Mouse (Mus musculus): ENCODE data around the gene Gm5485.

The Gm5485 gene

DNA sequence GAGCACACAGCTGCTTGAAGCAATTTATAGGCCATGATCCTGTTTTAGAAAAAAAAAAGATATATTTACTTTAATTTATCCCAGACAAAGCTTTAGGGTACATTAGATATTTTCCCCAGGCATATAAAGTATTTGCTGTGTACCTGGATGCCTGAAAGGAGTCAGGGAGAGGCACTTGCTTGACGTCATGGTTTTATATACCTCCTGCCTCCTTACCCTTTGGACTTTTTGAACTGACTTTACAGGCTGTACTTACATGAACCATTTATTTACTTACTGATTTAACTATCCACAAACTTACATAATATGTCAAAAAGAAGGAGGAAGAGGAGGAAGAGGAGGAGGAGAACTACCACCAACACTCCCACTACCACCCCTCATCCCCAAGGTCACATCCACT, at the start of gene Gm5485:
Gm5485 (minus strand) TSS at position 171 of the 400 bp plus-strand sequence.
- DNase-seq (ENCODE audit: extremely low read depth, insufficient read length, low spot score): no peak

DNA sequence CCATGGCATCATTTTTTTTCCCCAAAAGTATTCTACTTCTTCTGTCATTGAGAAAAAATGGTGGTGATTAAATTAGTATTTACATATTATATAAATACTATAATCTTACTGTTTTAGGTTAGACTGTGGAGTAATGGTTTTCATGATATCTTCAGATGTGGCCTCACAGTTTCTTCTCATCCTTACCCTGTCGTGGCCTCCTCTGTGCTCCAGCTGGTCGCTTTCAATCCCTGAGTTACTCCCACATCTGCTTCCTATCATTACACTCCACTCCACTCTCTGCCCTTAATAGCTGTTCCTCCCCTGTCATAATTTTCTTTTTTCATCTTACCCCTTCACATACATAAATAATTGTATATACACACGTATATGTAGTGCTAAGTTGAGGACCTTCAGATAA, 41.0 kb upstream of the Gm5485 start:
- DNase-seq (ENCODE audit: extremely low read depth, insufficient read length, low spot score): no peak

DNA sequence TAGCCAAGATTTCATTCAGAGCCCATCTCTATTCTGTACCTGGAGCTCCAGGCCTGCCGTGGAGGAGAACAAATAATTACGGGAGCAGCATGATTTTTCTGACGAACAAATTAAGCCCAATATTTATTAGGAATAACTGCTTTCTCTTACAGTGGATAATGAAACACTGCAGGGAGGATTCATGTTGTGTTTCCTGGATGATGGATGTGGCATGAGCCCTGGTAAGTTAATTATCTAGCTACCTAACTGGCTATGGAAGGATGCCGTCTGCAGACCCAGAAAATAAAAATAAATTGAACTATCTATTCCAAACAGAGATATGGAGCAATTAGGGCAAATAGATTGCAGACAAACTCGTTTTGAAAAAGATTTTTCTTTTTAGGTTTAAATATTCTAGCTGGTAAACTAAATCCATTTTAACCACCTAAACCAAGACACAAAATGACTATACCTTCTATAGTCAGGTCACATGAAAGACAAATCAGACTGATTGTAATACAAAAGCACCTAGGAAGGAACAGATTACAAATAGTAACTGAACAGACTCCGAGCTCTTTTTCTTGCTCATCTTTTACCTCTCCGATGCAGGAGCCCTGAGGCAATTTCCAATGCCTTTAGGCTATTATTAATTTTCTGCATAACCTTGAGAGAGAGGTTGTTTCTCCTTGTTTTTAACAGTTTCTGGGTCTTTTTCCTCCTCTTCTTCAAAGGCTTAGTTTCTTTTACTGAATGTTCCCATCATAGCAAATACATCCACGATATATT, 34.1 kb upstream of the Gm5485 start:
- DNase-seq (ENCODE audit: extremely low read depth, insufficient read length, low spot score): no peak

DNA sequence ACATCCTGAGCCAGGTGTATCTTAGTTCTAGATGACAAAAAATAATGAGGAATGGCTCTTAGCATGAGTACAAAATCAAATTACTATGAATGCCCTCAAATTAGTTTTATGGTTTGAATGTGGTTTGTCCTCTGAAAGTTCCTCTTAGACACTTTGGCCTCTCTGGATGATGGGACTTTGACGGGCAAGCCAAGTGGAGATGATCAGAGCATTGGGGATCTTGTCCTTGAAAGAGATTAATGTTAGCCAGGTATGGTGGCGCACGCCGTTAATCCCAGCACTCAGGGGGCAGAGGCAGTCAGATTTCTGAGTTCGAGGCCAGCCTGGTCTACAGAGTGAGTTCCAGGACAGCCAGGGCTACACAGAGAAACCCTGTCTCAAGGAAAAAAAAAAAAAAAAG, 32.4 kb upstream of the Gm5485 start:
- no peak for DNase-seq (ENCODE audit: extremely low read depth, insufficient read length, low spot score)

DNA sequence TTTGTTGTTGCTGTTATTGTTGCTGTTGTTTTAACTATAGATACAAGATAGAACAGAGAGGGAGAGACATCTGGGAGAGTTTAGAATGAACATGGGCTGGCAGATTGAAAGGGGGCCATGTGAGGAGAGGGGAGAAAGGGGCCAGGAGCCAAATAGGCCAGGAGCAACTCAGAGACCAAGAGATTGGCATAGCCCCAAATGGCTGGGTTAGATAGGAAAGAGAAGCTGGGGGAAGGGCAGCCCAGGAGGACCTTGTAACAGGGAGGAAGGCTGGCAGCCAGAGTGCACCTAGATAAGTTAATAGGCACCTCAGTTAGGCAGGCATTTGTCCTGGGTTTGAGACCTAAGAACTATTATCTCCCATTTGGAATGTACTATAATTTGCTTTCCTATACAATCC, 25.3 kb upstream of the Gm5485 start:
- no peak for DNase-seq (ENCODE audit: extremely low read depth, insufficient read length, low spot score)

DNA sequence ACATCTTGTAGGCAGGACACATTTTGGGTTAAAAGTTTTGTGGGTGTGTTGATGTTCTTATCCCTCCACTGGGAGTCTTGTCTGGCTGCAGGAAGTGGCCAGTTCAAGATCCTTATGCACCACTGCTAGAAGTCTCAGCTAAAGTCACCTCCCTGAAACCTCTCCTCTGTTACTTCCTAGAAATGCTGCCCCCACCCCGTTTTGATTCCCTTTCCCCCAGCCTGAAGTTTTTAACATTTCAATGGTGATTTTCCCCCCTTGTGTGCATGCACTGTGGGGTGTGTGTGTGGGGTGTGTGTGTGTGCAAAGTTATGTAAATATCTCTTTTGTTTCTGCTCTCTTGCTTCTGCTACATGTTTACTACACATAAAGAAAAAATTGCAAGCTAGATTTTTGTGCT, 23.2 kb upstream of the Gm5485 start:
- no peak for DNase-seq (ENCODE audit: extremely low read depth, insufficient read length, low spot score)

DNA sequence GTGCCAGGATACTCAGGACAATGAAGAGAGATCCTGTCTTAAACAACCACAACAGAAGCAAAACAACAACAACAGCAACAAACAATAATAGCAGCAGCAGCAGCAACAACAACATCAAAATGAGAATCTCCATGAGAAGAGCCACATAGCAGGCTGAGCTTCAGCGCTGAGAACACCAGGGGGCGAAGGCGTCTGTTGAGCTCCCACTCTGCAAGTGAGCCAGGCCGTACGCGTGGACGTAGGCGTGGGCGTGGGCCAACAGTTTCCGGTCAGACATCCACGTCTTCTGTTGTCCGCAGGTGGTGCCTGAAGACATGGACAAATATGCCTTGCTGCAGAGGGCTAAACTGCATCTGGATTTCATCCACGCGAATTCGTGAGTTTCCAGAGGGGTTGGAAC, 18.8 kb upstream of the Gm5485 start, which contains the start of gene Morc1:
Morc1 (plus strand) TSS at position 211 of the 400 bp plus-strand sequence.
- peak; percentile 1 for DNase-seq (ENCODE audit: extremely low read depth, insufficient read length, low spot score)

DNA sequence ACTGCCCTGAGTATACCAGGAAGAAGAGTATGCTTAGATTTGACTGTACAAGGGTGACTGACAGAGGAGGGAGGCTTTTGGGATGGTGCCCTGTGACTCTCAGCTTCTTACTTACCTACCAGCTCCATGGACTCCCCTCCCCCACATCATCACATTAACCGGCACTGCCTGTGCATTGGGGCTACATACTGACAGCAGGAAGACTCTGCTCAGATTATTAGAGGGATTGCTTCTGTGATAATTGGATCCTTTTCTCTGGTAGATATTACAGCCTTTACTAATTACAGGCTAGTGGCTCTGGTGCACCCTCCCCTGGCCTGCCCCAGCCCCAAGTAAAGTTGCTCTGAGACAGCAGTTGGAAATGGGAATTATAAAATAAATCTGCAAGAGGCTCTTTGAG, 17.2 kb upstream of the Gm5485 start:
- no peak for DNase-seq (ENCODE audit: extremely low read depth, insufficient read length, low spot score)

DNA sequence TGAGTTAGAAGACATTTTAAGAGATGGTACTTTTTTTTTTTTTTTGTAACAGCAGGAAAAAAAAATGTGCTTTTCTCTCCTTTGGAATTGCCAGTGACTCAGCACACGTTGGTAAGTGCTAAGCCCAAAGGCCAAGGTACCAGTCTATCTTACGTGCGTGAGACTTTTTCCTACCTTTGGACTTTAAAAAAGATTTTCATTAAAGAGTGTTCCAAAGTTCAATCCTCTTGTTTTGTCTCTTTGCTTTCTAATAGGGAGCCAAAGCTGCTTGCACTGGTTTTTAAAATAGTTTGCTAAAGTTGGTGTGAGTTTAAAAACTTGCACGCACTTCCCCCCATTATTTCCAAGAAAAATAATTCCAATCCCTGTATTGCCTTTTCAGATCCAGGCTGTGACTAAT, 11.9 kb upstream of the Gm5485 start:
- no peak for DNase-seq (ENCODE audit: extremely low read depth, insufficient read length, low spot score)

DNA sequence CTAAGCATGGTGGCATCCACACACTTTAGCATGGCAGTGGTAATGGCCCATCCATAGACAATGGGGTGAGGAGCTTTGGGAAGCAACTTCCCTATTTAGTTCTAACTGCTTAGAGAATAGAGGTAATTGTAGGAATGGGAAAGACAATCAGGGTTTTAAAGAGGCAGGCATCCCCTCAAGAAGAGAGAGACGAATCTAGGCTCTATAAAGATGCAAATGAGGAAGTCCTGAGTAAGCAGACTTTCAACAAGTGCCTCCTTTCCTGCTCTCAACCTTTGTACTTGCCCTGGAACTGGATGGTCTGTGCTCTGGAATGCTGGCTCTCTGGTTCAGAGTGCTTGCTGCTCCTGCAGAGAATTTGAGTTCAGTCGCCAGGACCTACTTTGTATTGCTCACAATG, 10.3 kb upstream of the Gm5485 start:
- no peak for DNase-seq (ENCODE audit: extremely low read depth, insufficient read length, low spot score)

DNA sequence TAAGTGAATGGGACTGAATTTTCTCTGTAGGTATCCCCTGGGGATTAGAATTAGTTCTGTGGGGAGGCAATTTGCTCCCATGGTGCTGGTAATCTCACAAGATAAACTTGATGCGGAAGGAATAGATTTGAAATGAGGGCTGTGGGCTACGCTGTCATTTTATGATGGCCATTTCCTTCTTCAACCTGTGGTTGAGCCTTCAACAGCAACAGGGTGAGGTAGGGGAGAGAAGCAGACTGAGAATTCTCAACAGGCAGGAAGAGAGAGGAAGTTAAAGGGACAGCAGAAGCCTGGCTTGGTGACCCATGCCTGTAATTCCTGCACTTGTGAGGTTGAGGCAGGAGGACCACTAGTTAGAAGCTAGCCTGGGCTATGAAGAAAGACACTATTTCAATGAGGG, 6.8 kb upstream of the Gm5485 start:
- no peak for DNase-seq (ENCODE audit: extremely low read depth, insufficient read length, low spot score)

DNA sequence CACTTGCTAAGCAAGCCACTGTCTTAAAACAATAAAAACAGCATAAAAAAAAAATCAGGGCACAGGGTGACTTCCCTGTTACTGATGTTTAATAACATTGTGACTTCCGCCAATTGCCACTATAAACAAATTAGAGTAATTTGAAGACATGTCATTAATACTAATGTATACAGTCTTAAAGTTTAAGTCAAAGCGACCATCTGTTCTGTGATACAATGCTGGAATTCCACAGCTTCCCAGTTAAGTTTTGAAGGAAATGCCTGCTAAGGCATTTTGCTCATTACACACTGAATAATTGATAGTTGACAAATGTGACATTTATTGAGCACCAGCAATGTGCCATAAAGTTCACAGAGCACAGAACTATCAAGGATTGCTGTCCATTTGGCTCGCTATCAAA, 6.3 kb upstream of the Gm5485 start:
- DNase-seq (ENCODE audit: extremely low read depth, insufficient read length, low spot score): no peak

DNA sequence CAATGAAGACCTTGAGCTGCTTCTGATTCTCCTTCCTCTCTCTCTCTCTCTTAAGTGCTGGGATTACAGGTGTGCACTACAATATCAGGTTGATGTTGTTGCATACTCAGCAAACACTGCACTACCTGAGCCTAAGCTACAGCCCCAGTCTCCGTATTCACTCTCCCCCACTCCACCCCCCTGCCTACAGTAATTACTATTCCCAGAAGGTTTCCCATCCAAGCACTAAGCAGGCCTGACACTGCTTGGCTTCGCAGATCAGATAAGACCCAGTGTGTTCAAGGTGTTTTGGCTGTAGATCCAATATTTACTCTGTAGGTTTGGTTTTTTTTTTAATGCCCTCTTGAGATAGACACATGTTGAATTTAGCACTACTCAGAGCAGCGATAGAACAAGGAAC, 2.1 kb downstream of the Gm5485 start:
- no peak for DNase-seq (ENCODE audit: extremely low read depth, insufficient read length, low spot score)

DNA sequence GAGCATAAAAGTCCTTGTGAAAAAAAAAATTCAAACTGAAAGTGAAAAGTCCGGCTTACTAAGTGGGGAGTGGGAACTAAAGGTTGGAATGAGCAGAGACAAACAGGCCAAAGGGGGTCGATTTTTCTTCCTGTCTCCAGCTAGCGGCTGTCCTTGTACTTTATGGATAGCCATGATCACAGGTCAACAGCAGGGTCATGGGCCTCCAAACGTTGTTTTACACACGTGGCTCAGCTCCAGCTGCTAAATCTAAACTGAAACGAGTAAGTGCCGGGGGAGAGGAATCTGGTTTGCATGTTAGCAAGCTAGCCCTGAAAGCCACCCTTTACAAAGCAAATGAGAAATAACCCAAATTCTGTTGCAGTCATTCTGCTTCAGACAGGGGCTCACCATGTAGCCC, 2.6 kb downstream of the Gm5485 start:
- no peak for DNase-seq (ENCODE audit: extremely low read depth, insufficient read length, low spot score)

DNA sequence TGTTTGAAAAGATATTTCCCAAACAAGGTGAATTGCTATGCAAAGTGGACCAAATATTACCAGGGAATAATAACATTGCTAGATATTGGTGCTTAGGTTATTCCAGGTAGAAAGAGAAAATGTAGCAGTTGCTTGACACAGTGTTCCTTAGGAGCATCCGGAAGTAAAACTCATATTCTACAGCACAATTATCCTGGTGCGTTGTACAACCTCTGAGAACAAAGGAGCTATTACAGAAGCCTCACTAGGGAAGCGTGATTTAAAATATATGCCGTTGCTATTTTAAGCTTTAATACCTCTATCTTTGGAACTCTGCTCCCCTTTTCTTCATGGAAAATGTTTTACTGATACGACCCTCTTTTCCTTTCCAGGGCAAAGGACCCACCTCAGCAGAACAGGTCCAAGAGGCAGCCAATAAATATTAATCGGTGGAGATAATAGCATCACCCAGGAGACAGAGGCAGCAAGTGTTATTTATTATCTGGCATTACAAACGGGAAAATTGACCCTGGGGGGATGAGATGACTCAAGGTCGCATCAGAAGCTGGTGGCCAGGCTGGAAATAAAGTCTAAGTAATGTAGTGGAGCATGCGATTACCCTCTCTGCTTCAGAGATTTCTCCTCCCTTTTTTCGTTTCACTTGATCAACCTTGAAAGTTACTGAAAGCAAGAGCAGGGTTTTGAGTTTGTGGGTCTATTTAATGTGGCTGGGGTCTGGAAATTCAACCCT, 6.4 kb downstream of the Gm5485 start:
- DNase-seq (ENCODE audit: extremely low read depth, insufficient read length, low spot score): no peak

DNA sequence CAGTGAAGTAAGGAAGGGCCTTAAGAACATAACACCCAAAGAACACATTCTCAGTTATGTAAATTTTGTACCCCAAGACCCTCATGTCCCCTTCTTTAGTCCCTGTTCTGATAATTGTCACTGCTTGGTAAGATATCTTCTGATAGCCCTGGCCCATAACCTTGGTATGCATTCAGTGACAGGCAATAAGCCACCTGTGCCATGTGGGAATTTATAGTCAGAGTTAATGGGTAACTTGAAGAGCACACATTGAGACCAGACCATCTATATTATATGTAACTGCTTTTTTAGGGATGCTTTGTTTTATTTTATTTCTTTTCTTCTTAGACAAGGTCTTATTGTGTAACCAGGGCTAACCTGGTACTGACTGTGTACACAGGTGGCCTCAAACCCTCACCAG, 8.2 kb downstream of the Gm5485 start:
- DNase-seq (ENCODE audit: extremely low read depth, insufficient read length, low spot score): no peak

DNA sequence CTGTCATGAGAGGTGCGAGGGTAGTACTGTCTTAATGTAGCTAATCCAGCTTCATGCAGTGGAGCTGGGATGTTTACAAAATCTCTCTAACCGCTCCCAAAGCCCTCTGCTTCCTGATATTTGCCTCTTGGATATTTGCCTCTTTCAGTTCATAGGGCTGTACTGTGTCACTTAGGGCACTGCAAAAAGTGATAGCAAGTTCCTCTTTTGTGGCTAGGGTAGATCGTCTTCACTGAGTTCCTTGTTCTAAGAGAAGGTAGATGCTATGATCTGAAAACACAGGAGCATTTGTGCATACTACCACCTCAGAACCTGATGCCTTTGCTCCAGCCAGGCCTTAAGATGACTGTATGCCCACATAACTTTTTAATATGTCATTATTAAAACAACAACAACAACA, 8.8 kb downstream of the Gm5485 start:
- DNase-seq (ENCODE audit: extremely low read depth, insufficient read length, low spot score): no peak

DNA sequence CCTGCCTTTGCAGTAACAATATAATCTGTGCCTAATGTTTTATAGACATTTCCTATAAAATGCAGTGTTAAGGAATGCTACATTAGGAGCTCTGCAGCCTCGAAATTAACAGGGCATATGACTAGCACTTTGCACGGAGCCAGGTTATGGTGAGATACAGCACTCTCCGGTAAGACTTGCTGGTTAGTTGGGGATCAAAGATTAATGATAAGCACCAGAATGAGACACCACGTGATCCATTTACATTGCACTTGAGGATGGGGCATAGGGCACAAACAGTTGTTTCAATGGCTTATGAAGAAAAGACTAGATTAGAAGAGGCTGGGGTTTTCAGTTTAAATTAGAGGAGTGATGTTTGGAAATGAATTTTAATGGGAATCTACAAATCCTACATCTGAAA, 9.3 kb downstream of the Gm5485 start:
- no peak for DNase-seq (ENCODE audit: extremely low read depth, insufficient read length, low spot score)

DNA sequence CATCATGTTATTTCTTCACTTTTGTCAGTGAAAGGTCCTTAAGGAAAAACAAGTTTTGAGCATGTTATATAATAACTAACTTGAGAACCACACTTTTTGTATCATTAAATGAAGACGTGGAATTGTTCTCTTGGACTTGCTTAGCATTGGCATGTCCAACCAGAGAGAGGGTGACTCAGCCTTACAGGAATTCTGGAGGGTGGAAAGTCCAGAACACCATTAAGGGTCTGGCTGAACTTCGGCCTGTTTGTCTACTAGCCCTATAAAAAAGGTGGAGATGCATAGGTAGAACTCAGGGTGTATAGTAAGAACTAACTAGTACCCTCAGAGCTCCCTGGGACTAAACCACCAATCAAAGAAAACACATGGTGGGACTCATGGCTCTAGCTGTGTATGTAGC, 16.9 kb downstream of the Gm5485 start:
- no peak for DNase-seq (ENCODE audit: extremely low read depth, insufficient read length, low spot score)

DNA sequence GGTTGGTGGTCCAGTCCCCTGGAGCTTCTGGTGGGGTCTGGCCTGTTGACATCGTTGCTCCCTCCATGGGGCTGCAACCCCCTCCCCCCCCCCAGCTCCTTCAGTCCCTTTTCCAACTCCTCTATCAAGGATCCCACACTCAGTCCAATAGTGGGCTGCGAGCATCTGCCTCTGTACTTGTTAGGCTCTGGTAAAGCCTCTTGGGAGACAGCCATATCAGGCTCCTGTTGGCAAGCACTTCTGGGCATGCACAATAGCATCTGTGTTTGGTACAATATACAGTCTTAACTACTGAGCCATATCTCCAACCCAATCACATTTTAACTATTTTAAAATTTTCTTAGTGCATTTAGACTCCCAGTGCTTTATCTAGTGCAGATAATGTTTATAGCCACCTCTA, 25.2 kb downstream of the Gm5485 start:
- DNase-seq (ENCODE audit: extremely low read depth, insufficient read length, low spot score): no peak

DNA sequence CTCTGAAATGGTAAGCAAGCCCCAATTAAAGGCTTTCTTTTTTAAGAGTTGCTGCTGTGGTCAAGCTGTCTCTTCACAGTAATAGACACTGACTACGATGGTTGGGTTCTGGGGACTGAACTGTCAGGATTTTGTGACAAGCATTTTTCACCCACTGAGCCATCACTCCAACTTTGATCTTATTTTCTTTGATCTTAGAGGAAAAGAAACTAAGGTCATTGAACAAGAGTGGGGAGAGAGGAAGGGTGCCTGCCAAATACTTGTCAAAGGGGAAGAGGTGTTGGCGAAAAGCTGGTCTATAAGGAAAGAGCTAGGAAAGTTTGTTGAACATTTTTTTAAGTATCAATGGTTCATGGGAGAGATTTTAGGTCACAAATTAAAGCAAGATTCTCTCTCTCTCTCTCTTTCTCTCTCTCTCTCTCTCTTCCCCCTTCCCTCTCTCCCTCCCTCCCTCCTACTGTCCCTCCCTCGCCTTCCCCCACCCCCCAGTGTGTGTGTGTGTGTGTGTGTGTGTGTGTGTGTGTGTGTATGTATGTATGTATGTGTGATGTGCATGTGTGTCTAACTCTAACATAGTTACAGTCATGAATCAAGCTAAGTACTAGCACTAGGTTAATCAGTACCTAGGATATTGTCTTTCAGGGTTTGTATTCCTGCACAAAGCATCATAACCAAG, 28.5 kb downstream of the Gm5485 start:
- DNase-seq (ENCODE audit: extremely low read depth, insufficient read length, low spot score): no peak
